Mouse (Mus musculus) testis, postnatal 10 days (tissue): ENCODE data around the gene Nlrp10.

Experiments
- DNase-seq: peaks from one replicate; pipeline ENCODE4 v3.0.0; 2021; ENCODE audit warnings: low spot score

Nlrp10 gene

GRCm38 (mm10) chr7:108929726-108930393 is at the start of gene Nlrp10:
Nlrp10 (minus strand) TSS chr7:108930178.
- no peak for DNase-seq

- peak; percentile 50 for DNase-seq
These were observed 42.3 kb upstream of the Nlrp10 start for GRCm38 (mm10) chr7:108972273-108972672.

DNA sequence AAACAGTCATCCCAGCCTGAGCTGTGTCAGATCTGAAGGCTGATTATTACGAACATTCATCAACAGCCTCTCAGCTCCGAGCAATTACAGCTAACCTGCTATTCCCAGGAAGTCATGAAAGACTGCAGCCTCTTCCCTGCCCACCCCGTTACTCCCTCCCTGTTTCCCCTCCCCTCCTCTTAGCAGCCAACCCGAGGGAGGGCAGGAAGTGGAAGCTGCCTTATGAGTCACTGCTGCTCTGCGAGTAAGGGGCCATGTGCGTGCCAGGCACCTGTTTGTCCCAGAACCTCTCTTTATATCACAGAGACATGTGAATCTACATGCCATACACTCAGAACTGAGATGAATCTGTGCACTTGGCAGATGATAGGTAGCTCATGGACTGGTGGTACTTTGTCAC is 38.2 kb upstream of the Nlrp10 start:
- DNase-seq: no peak

- peak; percentile 54 for DNase-seq
These were observed 36.9 kb upstream of the Nlrp10 start for GRCm38 (mm10) chr7:108966742-108967362.

GRCm38 (mm10) chr7:108965968-108966367 is 36.0 kb upstream of the Nlrp10 start:
- no peak for DNase-seq

GRCm38 (mm10) chr7:108957734-108958133 is 27.8 kb upstream of the Nlrp10 start:
- no peak for DNase-seq

DNA sequence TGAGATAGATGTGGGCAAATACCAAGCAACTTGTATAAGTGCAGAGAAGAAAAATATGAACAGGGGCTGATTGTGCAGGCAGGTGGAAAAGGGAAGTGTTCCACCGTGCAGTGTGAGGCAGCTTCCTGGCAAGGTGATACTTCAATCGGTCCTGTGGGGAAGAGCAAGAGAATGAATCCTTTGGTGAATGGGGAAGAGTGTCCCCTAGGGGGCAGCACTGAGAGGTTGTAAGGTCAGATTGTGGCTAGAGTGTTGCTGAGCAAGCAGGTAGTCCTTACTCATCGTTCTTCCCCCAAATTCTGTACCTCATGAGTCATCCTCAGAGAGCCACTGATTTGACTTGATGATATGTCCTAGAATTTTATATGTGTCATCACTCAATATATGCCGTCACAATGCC is 24.2 kb upstream of the Nlrp10 start:
- no peak for DNase-seq

- DNase-seq: no peak
These were observed 22.8 kb upstream of the Nlrp10 start for GRCm38 (mm10) chr7:108952801-108953200.

GRCm38 (mm10) chr7:108950762-108951331 is 20.9 kb upstream of the Nlrp10 start:
- DNase-seq: peak; percentile 52

DNA sequence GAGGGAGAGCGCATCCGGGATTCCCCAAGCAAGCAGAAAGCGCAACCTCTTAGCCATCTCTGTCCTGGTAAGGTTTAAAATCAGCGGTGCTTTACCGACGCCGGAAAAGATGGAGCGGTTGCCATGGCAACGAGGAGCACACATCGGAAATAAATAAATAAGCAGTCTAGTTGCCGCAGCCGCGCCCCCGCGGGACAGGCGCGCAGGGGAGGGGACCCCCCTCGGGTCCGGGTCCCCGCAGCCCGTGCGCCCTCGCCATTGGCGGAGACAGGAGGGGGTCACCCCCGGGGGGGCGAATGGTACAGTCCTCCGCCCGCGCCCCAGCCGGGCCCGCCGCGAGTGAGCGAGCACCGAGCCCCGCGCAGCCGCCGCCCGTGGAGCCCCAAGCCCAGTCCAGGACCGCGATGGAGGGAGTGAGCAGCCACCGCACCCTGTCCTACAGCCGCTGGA is 20.4 kb upstream of the Nlrp10 start, which contains the start of gene Tub:
Tub (plus strand) TSS at position 27 of the 450 bp plus-strand sequence.
- peak; percentile 74 for DNase-seq

GRCm38 (mm10) chr7:108949301-108949700 is 19.3 kb upstream of the Nlrp10 start:
- DNase-seq: no peak

- no peak for DNase-seq
These were observed 18.6 kb upstream of the Nlrp10 start for GRCm38 (mm10) chr7:108948611-108949010.

- DNase-seq: no peak
These were observed 14.0 kb upstream of the Nlrp10 start for GRCm38 (mm10) chr7:108944002-108944401.

GRCm38 (mm10) chr7:108941466-108941865 is 11.5 kb upstream of the Nlrp10 start:
- no peak for DNase-seq

GRCm38 (mm10) chr7:108936591-108936990 is 6.6 kb upstream of the Nlrp10 start:
- DNase-seq: no peak

GRCm38 (mm10) chr7:108935411-108935810 is 5.4 kb upstream of the Nlrp10 start:
- DNase-seq: no peak

- no peak for DNase-seq
These were observed 4.9 kb upstream of the Nlrp10 start for GRCm38 (mm10) chr7:108934836-108935235.

GRCm38 (mm10) chr7:108933794-108934731 is 4.1 kb upstream of the Nlrp10 start, which contains the start of gene Eif3f:
Eif3f (plus strand) TSS chr7:108934417.
- DNase-seq: peak; percentile 93

DNA sequence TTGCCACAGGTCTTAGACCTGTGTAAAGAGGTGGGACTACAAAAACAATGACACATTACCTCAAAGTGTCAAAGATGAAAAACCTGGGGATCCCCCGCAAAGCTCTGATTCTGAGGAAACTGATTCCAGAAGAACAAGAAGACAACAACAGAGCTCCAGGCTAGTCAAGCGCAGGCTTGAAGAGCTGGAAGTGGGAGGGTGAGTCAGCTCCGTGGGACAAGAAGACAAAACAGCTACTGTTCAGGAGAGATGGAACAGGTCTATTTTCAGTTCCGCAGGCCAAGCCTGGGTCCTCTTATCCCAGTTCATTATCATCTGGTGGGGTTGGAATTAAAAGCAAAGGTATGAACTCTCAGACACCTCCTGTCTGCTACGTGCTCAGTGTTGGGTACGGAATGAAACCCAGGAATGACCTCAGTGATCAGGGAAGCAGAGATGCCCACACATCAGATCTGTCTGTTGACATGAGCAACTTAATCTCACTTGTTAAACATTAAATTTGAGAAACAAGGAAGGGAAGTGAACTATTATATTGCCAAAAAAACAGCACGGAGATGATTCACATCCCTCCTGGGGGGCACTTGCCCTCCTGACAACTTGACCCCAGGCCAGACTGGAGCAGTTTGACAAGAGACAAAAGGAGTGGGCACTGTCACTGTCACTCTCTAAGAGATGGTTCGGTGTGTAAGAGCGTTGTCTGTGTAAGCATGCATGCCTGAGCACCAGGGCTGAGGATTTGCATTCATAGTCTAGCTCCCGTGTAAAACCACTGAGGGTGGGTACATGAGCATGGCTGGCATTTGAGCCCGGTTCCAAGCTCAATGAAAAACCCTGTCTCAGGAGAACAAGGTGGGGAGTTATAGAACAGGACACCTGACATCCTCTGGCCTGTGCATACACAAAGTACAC is 1.4 kb downstream of the Nlrp10 start:
- no peak for DNase-seq

GRCm38 (mm10) chr7:108927043-108927442 is 2.9 kb downstream of the Nlrp10 start:
- DNase-seq: no peak

- DNase-seq: no peak
These were observed 26.0 kb downstream of the Nlrp10 start for GRCm38 (mm10) chr7:108903969-108904368.
